Mouse (Mus musculus) frontal cortex, postnatal 14 days (tissue): ENCODE data around the gene Oosp3.

Experiments used
- DNase-seq, 2 experiments: peaks; one replicate each; pipeline ENCODE4 v3.0.0; 2022; ENCODE audit warnings: low spot score in 2 of 2

The Oosp3 gene

GRCm38 (mm10) chr19:11696755-11697154 lies at the start of gene Oosp3:
Gene Oosp3 (plus strand): TSS chr19:11697055.
- DNase-seq, result no peak

DNA sequence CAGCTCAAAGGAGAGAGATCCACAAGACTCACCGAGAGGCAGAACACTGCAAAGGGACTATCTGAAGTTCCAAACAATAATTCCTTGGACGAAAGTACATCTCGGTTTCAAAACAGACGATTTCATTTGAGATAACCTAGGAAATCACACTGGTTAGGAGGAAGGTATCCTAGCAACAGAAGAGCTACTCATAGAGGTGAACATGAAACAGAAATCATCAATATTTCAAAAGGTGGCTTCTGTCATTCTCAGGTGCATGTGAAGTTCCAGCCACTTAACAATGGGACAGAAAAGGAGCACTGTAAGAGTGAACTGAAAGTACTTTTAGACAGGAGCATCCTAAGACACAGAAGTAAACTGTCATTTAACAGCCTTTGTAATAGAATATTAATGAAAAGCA lies 47.3 kb upstream of the Oosp3 start:
- DNase-seq, result no peak

GRCm38 (mm10) chr19:11659142-11659541 lies 37.7 kb upstream of the Oosp3 start:
- no peak for DNase-seq

DNA sequence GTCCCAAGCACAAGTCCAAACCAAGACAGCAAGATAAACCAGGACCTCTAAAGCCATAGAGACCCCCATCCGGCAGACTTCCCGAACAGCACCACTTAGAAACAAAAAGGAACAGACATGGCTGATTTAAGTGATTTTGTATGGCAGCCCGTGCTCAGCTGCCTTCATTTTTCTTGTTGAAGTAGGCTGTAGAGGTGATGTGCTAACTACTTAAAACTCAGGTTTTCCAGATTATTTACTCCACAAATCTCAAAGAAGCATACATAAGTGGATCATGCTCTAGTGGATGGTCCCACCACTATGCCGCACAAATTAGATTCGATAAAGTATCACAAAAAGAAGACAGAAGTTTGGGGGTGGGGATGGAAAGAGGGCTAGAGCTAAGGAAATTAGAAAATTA lies 36.4 kb upstream of the Oosp3 start, which contains the start of gene Oosp2:
Oosp2 (minus strand) TSS at position 101 of the 400 bp plus-strand sequence.
- DNase-seq, result no peak

DNA sequence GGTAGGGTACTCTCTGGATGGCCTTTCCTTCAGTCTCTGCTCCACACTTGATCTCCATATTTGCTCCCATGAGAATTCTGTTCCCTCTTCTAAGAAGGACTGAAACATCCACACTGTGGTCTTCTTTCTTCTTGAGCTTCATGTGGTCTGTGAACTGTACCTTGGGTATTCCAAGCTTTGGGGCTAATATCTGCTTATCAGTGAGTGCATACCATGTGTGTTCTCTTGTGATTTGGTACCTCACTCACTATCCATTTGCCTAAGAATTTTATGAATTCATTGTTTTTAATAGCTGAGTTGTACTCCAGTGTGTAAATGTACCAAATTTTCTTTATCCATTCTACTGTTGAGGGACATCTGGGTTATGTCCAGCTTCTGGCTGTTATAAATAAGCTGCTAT lies 35.3 kb upstream of the Oosp3 start:
- DNase-seq, result no peak

DNA sequence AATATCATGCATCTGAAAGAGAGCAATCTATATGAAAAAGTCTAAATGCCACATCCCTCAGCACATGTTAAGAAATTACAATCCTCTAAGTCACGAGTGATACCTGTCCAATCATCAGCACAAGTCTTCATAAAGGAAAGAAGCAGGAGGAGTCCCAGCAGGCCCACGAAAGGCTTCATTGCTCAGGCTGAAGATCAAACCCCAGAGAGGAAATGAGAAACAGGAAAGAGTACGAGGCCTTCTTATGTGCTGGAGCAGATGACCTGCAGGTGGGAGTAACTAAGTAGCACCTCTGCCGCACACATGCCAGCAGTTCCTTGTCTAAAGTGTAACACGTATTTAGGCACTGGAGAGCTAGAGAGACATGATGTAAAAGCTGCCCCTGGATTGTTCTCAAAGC lies 6.0 kb upstream of the Oosp3 start, which contains the start of gene Oosp1:
Oosp1 (minus strand) TSS at position 312 of the 400 bp plus-strand sequence.
- no peak for DNase-seq

GRCm38 (mm10) chr19:11691454-11691853 lies 5.4 kb upstream of the Oosp3 start:
- DNase-seq, result no peak

GRCm38 (mm10) chr19:11698342-11698741 lies 1.5 kb downstream of the Oosp3 start:
- no peak for DNase-seq

GRCm38 (mm10) chr19:11712451-11712850 lies 15.6 kb downstream of the Oosp3 start:
- DNase-seq, result no peak

- no peak for DNase-seq
Observed at GRCm38 (mm10) chr19:11720071-11720470, 23.2 kb downstream of the Oosp3 start.

- DNase-seq, result no peak
Observed at GRCm38 (mm10) chr19:11723870-11724269, 27.0 kb downstream of the Oosp3 start.

GRCm38 (mm10) chr19:11724275-11724674 lies 27.4 kb downstream of the Oosp3 start:
- no peak for DNase-seq

GRCm38 (mm10) chr19:11725915-11726314 lies 29.1 kb downstream of the Oosp3 start:
- DNase-seq, result no peak

GRCm38 (mm10) chr19:11727304-11727703 lies 30.4 kb downstream of the Oosp3 start:
- no peak for DNase-seq

DNA sequence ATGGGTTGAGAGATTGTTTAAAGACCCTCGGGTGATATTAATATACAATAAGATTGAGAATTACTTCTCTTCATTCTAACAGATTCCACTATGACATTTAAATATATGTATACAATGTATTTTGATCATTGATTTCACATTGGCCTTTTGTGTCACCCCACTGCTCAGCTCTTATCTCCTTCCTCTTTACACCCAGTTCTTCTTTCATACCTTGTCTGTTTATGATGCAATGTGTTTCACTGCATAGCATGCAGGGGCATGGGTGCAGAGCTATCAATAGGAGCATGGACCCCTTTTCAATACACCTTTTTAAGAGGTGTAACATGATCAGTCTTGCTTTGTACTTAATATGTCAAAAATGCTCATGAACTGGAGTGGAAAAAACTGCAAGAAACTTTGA lies 33.4 kb downstream of the Oosp3 start:
- DNase-seq, result no peak

DNA sequence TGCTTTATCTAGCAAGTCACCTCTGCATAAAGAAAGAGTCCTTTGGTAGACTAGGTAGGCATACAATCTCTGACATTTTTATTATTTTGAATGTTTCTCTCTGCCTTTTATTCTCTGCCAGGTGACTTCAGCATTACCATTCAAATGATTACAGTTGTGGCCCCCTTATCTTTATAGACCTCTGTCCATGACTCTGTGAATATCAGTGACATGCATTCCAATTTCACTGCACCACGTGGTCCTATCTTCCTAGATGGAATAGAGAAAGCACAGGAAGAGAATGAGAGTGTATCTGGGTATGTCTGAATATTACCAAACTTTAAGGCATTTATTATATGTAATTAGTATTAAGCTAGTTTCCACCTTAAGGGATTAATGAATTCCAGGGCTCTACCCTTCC lies 39.6 kb downstream of the Oosp3 start:
- no peak for DNase-seq

- no peak for DNase-seq
Observed at GRCm38 (mm10) chr19:11745680-11746079, 48.8 kb downstream of the Oosp3 start.

DNA sequence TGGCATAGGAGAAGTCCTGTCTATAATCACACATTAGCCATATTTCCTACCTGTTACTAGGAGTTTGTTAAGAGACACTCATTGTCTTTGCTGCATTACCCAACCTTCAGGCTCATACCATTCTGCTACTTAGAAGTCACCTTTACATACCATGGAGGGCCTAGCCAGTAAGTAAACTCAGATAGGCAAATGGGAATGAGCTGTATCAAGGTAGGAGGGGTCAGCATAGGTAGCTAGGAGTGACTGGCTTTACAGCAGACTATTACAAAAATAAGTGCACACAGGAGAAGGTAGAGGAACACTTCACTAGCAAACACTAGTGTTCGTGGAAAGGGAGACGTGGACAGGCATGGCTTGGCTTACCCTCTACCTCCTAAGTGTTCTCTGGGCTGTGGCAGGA lies 50.4 kb downstream of the Oosp3 start, which contains the start of gene Gif:
Gif (plus strand) TSS at position 257 of the 400 bp plus-strand sequence.
- DNase-seq, result no peak
